Mouse (Mus musculus): ENCODE measurements around the gene Chst11.

GRCm38 (mm10) chr10:83056866-83057265 lies 71.6 kb downstream of the Chst11 start:
- TF ChIP-seq POLR2A (IDR thresholded peaks at IDR 0.05; ENCODE audit: insufficient read length, low read depth) (no peak), CEBPB (IDR thresholded peaks at IDR 0.05; ENCODE audit: insufficient read depth, poor library complexity, severe bottlenecking) (no peak), MYOD1 (IDR thresholded peaks at IDR 0.05; ENCODE audit: control insufficient read depth in 1 of 3, insufficient read length in 2 of 3, low read depth in 2 of 3) (no peak), POLR2AphosphoS2 (IDR thresholded peaks at IDR 0.05; ENCODE audit: insufficient read length, low read depth) (no peak), REST (IDR thresholded peaks at IDR 0.05; ENCODE audit: insufficient read depth, insufficient read length) (no peak), E2F4 (IDR thresholded peaks at IDR 0.05; ENCODE audit: insufficient read depth) (no peak), MYOG (IDR thresholded peaks at IDR 0.05; ENCODE audit: control insufficient read depth in 1 of 3, insufficient read depth in 1 of 3, insufficient read length in 2 of 3, low read depth in 2 of 3) (no peak), USF1 (IDR thresholded peaks at IDR 0.05; ENCODE audit: low read depth) (no peak)

Measured in myocyte (in vitro differentiated cells).